Mouse (Mus musculus): ENCODE measurements around the gene Lnpep.
"Not testable (repeated sequence)": the region's sequence is repeated elsewhere in the genome, so short reads cannot be mapped to it uniquely, and the experiment has no call there.

Lnpep gene

GRCm38 (mm10) chr17:17624957-17625586 lies at the start of gene Lnpep:
TSS of gene Lnpep (minus strand) at chr17:17625050.
- peak; percentile 84 for DNase-seq

- DNase-seq = no peak
These were observed 31.0 kb upstream of the Lnpep start for GRCm38 (mm10) chr17:17655829-17656176.

GRCm38 (mm10) chr17:17654997-17655828 lies 30.4 kb upstream of the Lnpep start:
- DNase-seq = no peak

- DNase-seq = no peak
These were observed 27.7 kb upstream of the Lnpep start for GRCm38 (mm10) chr17:17652570-17652969.

GRCm38 (mm10) chr17:17645738-17646137 lies 20.9 kb upstream of the Lnpep start:
- DNase-seq = peak; percentile 47

GRCm38 (mm10) chr17:17637387-17637786 lies 12.5 kb upstream of the Lnpep start:
- no peak for DNase-seq

GRCm38 (mm10) chr17:17636147-17636546 lies 11.3 kb upstream of the Lnpep start:
- DNase-seq = no peak

- no peak for DNase-seq
These were observed 9.2 kb upstream of the Lnpep start for GRCm38 (mm10) chr17:17634033-17634432.

GRCm38 (mm10) chr17:17631985-17632384 lies 7.1 kb upstream of the Lnpep start:
- DNase-seq = no peak

GRCm38 (mm10) chr17:17628237-17628879 lies 3.5 kb upstream of the Lnpep start:
- not testable (repeated sequence) for DNase-seq

GRCm38 (mm10) chr17:17627558-17627957 lies 2.7 kb upstream of the Lnpep start:
- no peak for DNase-seq

- no peak for DNase-seq
These were observed 1.2 kb upstream of the Lnpep start for GRCm38 (mm10) chr17:17625887-17626679.

- peak; percentile 88 for DNase-seq
These were observed 361 bp downstream of the Lnpep start for GRCm38 (mm10) chr17:17624421-17624956.

- no peak for DNase-seq
These were observed 895 bp downstream of the Lnpep start for GRCm38 (mm10) chr17:17623890-17624420.

- DNase-seq = no peak
These were observed 1.5 kb downstream of the Lnpep start for GRCm38 (mm10) chr17:17623221-17623889.

GRCm38 (mm10) chr17:17622576-17622975 lies 2.3 kb downstream of the Lnpep start:
- DNase-seq = no peak

- no peak for DNase-seq
These were observed 3.3 kb downstream of the Lnpep start for GRCm38 (mm10) chr17:17621586-17621985.

GRCm38 (mm10) chr17:17618463-17618862 lies 6.4 kb downstream of the Lnpep start:
- DNase-seq = no peak

- no peak for DNase-seq
These were observed 7.2 kb downstream of the Lnpep start for GRCm38 (mm10) chr17:17617440-17618204.

- DNase-seq = no peak
These were observed 12.5 kb downstream of the Lnpep start for GRCm38 (mm10) chr17:17612336-17612735.

- DNase-seq = no peak
These were observed 15.3 kb downstream of the Lnpep start for GRCm38 (mm10) chr17:17609523-17609922.
